Mouse (Mus musculus) testis, adult 2 months (tissue): ENCODE data around the gene Wnt16. TPM values are rescaled to one million over a fixed set of nuclear protein-coding genes. Genes with fewer than 3 reads are reported as not detected.

ENCODE experiments used
- H3K27ac ChIP-seq: fragments of 200-500 bp; 2 replicates; pipeline ENCODE4 v1.5.1; 2012; ENCODE audit warnings: low read depth, low read length; ENCODE audit not compliant: control insufficient read depth, insufficient read depth
- H3K27me3 ChIP-seq: fragments of 200-500 bp; 2 replicates; pipeline ENCODE4 v1.6.1; 2012; ENCODE audit warnings: mild to moderate bottlenecking, low read length, moderate library complexity; ENCODE audit not compliant: control insufficient read depth, insufficient read depth
- H3K36me3 ChIP-seq: fragments of 200-500 bp; 2 replicates; pipeline ENCODE4 v1.6.1; 2012; ENCODE audit warnings: mild to moderate bottlenecking, low read length; ENCODE audit not compliant: control insufficient read depth, insufficient read depth
- H3K4me1 ChIP-seq: fragments of 200-500 bp; 2 replicates; pipeline ENCODE4 v1.6.1; 2012; ENCODE audit warnings: low read length; ENCODE audit not compliant: control insufficient read depth, insufficient read depth
- H3K4me3 ChIP-seq: fragments of 200-500 bp; 2 replicates; pipeline ENCODE4 v1.5.1; 2012; ENCODE audit warnings: low read depth, mild to moderate bottlenecking, low read length, moderate library complexity, mixed read lengths; ENCODE audit not compliant: control insufficient read depth
- CTCF ChIP-seq: fragments of 200-500 bp; IDR thresholded peaks from 2 replicates; pipeline ENCODE4 v1.5.1; 2012; ENCODE audit warnings: low read depth, mild to moderate bottlenecking, inconsistent platforms, low read length, moderate library complexity; ENCODE audit not compliant: control insufficient read depth, insufficient read depth, insufficient replicate concordance
- POLR2A ChIP-seq: fragments of 200-500 bp; IDR thresholded peaks from 2 replicates; pipeline ENCODE4 v1.6.1; 2012; ENCODE audit warnings: low read depth, mild to moderate bottlenecking, inconsistent platforms, low read length, moderate library complexity; ENCODE audit not compliant: control insufficient read depth
- polyA plus RNA-seq: library from polyadenylated mRNA; depleted of rRNA; stranded (reverse); fragments of >200 nt; gene quantifications from 2 replicates; pipeline ENCODE4 v1.2.3, GENCODE M21; 2012; rRNA removed

The Wnt16 gene
- polyA plus RNA-seq, 1 experiment = not detected

DNA sequence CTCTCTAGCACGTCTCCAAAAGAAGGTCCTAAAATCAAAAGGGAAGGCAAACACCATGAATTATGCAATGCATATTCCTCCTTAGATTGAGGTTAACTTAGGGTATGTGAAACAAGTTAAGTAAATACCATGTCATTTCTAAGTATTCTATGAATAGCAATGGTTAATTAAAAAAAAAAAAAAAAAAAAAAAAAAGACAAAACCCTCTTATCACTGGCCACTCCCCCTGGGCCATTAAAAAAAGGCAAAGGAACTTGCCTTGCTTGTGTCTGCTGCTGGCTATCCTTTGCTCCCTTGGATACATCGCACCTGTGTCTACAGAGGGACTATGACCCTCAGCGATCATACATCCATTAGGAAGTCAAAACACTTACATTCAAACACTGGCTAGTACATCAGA lies 55.3 kb downstream of the Wnt16 start:
- TF ChIP-seq CTCF (no peak), POLR2A (no peak)
- Histone ChIP-seq H3K4me1 (no peaks in the 10 kb centered on the region), H3K27me3 (no peaks in the 10 kb centered on the region), H3K36me3 (no peaks in the 10 kb centered on the region), H3K4me3 (no peak overlapping the region), H3K27ac (no peak overlapping the region)

- Histone ChIP-seq H3K27me3 (no peaks in the 10 kb centered on the region), H3K4me3 (no peak overlapping the region), H3K36me3 (no peaks in the 10 kb centered on the region), H3K27ac (no peak overlapping the region), H3K4me1 (no peaks in the 10 kb centered on the region)
- TF ChIP-seq POLR2A = no peak
- TF ChIP-seq CTCF = no peak
Observed at GRCm38 (mm10) chr6:22343706-22344105, 55.7 kb downstream of the Wnt16 start.

- H3K36me3 ChIP-seq = no peaks in the 10 kb centered on the region
- no peaks in the 10 kb centered on the region for H3K4me1 ChIP-seq
- H3K27me3 ChIP-seq = no peaks in the 10 kb centered on the region
- no peak overlapping the region for H3K4me3 ChIP-seq
- no peak overlapping the region for H3K27ac ChIP-seq
- TF ChIP-seq POLR2A (no peak), CTCF (no peak)
Observed at GRCm38 (mm10) chr6:22344443-22344842, 56.4 kb downstream of the Wnt16 start.

GRCm38 (mm10) chr6:22347132-22347902 lies 59.3 kb downstream of the Wnt16 start:
- Histone ChIP-seq H3K27me3 (no peaks in the 10 kb centered on the region), H3K36me3 (no peaks in the 10 kb centered on the region), H3K4me3 (no peak overlapping the region), H3K4me1 (no peaks in the 10 kb centered on the region), H3K27ac (no peak overlapping the region)
- TF ChIP-seq CTCF = no peak
- TF ChIP-seq POLR2A = no peak

Other genes starting within 250 kb of the Wnt16 start
- 3.1 TPM in 2 replicates for gene Fam3c, start 68.0 kb downstream of the Wnt16 start, polyA plus RNA-seq